Mouse (Mus musculus) brain, embryonic 14.5 days (tissue): ENCODE data around the gene Sh3rf3.

Experiments
- CTCF ChIP-seq: fragments of 200-500 bp; IDR thresholded peaks from 2 replicates; pipeline ENCODE4 v1.5.1; 2012; ENCODE audit warnings: inconsistent platforms, mild to moderate bottlenecking, moderate library complexity, borderline replicate concordance; ENCODE audit not compliant: insufficient read depth, insufficient read length; ENCODE audit errors: extremely low read depth
- POLR2A ChIP-seq: fragments of 200-500 bp; IDR thresholded peaks from 2 replicates; pipeline ENCODE4 v1.6.1; 2012; ENCODE audit warnings: mild to moderate bottlenecking, inconsistent platforms, borderline replicate concordance; ENCODE audit not compliant: poor library complexity, insufficient read depth, insufficient read length, severe bottlenecking; ENCODE audit errors: extremely low read depth

- TF ChIP-seq CTCF (no peak), POLR2A (no peak)
These were observed 41.5 kb downstream of the Sh3rf3 start for GRCm38 (mm10) chr10:58854548-58855198.
